Mouse (Mus musculus): ENCODE measurements at regions not wholly inside any gene's neighbourhood (a gene's known extent, or its start where the extent isn't known, plus 50 kb on each side); places are given as distances from the start of the nearest gene placed in this dataset.
"Not testable (repeated sequence)": the region's sequence is repeated elsewhere in the genome, so short reads cannot be mapped to it uniquely, and the experiment has no call there.

DNA sequence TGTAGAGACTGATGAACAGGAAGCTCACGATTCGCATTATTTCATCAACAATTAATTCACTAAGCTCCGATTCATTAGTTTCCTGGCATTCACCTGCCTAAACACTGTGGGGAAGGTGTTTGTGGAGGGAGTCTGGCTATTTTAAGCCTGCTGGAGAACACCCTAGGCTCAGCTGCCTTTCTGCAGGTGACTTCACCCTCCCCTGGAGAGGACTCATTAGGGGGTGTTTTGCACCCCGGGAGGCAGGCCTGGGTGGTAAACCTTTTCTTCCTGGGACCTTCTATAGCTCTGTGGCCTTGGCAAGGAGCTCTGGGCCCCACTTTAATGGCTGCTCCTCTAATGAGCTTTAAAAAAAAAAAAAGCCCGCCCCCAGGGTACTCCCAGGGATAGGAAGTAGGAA, 55.4 kb upstream of the Bnc1 start:
- peak; percentile 26 to 46 for DNase-seq

DNA sequence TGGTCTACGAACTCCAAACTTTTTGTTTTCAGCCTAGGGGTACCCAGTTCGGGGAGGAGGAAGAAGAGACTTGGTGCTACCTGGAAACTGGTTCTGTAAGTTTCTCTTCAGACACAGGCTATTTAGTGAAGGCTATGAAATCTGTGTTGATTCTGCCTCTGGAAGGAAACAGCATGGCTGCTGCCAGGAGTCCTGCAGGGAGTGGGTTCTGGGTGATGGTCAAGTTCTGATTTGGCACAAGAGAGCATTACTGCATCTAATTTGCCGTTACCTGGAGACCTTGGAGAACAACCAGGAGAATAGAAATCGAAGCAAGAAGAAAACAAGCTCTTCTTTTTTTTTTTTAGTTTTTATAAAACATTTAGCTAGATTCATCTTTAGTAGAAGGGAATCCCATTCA, 61.3 kb upstream of the Bnc1 start:
- DNase-seq, result no peak

- DNase-seq, result no peak
Observed at GRCm38 (mm10) chr7:82056551-82057230, 64.6 kb upstream of the Bnc1 start.

GRCm38 (mm10) chr7:82063407-82063806, 71.3 kb upstream of the Bnc1 start:
- no peak for DNase-seq

DNA sequence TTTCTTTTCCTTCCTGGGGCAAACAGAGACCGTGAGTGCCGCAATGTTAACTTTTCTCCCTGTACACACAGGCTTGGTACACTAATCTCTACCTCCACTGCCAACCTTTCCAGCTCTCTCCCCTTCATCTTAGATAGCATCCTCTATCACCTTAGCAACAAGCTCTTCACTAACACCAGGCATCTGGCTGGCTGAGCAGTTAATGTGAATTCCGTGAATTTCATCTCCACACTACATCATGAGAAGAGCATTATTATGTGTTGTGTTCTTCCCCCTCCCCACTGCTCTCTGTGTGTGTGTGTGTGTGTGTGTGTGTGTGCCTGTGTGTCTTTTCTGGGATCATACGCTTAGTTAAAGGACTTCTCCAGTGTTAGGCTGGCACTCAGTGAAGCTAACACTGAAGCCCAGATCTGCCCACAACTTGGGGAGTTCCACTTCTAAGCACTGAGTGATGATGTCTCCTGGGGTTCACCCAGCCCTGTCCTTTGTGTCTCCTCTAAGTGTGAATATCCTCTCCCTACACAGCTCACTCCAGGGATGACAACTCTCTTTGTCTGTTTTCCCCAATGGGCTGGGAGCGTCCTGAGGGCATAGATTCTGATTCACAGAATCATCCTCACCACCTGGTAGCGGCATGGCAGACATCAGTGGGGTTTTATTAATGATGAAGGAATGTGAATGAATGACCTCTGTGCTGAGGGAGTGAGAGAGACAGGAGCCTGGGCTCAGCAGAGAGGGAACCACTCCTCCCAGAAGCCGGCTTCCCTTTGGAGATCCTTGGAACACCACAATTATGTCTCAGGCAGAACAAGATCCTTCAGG, 77.7 kb upstream of the Bnc1 start:
- no peak for DNase-seq

DNA sequence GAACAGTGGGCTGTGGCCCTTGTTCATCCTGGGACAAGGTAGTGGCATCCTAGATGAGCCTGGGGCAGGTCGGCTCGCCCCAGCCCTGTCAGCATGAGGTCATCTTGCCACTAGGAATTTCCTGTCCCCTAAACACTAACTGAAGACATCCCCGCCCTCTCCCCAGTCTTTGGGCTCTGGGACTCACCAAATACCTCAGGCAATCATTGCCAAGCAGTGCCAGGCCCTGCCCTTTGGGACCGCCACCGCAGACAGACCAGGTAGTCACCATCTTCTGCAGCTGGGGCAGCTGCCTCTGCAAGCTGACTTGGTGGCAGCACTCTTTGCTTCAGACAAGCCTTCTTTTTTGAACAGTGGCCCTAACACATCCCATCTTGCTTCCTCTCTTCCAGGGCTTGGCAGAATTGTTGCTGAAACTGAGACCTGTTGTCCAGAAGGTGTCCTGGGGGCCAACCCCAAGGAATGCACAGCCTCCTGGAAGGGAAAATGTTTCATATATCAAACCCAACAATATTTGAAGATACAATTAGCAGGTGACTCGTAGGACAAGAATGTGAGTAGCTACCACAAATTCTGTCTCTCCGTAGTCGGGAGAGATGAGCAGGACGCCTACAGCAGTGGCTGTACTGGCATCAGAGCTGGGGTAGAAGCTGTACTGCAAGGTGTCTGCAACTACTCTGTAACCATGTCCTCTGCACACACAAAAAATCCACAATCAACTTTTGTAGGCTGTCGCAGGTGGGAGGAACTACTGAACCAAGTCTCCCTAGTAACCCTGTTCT, 79.0 kb upstream of the Bnc1 start:
- no peak for DNase-seq

DNA sequence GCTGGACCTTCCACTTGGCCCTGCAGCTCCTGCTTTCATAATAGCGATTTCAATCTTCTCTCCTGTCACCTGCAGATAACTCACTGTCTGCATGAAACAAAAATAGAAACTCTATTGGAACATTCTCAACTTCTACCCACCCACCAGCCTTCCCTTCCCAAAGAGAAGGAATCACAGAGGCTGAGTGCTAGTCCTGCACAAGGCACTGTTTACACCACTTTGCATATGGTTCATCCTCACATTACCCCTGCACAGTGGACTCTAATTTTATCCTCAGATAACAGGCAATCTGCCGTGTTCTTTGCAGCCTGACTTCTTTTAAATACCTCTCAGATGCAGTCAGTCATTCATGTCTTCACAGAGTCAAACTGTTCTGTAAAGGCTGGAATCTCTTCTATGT, 83.3 kb upstream of the Bnc1 start:
- DNase-seq, result no peak

DNA sequence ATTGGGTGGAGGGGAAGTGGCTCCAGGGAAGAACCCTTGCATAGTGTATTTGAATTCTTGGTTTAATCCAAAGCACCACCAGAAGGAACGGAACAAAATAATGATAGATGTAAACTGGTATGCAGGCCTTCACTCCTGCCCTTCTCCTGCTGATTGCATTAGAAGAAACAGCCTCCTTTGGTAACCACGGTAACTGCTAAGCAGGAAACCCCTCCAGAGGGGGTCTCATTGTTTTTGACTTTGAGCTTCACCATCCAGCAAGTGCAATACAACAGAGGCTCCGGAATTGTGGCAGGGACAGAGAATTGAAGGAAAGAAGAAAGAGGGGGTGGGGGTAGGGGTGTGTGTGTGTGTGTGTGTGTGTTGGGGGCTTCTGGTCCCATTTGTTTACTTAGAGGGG, 89.8 kb upstream of the Bnc1 start:
- DNase-seq, result no peak

DNA sequence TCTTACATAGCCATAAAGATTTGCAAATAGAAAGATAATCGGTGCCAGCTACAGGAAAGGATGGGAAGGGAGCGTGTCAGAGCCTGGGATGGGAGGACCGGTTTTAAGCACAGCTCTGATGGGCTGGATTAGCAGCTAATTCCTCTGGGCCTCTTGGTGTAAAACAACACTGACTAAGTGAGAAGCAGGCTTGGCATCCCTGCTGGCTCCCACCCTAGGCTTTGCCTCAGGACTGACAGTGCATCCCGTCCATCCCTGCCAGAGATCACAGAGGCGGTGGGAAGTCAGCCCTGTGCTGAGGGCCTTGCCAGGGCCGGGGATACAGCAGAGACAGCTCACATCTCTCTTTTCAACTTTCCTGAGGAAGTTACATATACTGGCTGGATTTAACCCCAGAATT, 90.8 kb upstream of the Sh3gl3 start:
- no peak for DNase-seq

DNA sequence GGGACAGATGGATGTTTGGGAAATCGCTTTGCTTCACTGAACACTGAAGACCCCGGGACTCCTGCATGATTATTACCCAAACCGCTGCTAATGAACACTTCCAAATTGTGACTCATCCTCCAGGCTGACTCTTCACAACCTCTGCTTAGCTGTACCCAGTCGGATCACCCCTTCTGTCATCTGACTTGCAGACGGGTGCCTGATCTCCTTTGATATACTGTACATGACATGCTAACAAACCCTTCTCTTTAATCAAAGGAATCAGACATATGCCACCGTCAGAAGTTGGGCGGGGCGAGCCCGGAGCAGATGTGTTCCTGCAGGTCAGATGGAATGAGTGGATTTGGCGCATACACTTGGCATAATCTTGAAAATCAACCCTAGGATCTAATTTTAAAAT, 89.2 kb upstream of the Sh3gl3 start:
- no peak for DNase-seq

GRCm38 (mm10) chr7:82085205-82085604, 88.4 kb upstream of the Sh3gl3 start:
- no peak for DNase-seq

GRCm38 (mm10) chr7:82098136-82098535, 75.5 kb upstream of the Sh3gl3 start:
- DNase-seq, result no peak

DNA sequence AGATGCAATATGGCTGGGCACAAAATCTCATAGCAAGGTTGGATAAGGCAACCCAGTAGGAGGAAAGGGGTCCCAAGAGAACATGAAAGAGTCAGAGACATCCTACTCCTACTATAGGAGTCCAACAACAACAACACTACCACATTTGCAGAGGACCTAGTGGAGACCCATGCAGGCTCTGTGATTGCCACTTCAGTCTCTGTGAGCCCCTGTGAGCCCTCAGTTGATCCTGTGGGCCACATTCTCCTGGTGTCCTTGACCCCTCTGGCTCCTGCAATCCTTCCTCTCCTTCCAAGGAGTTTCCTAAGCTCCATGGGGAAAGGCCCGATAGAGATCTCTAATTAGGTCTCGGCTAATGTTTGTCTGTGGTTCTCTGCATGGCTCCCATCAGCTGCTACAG, 72.3 kb upstream of the Sh3gl3 start:
- DNase-seq, result no peak

- no peak for DNase-seq
Observed at GRCm38 (mm10) chr7:82105631-82106030, 68.0 kb upstream of the Sh3gl3 start.

DNA sequence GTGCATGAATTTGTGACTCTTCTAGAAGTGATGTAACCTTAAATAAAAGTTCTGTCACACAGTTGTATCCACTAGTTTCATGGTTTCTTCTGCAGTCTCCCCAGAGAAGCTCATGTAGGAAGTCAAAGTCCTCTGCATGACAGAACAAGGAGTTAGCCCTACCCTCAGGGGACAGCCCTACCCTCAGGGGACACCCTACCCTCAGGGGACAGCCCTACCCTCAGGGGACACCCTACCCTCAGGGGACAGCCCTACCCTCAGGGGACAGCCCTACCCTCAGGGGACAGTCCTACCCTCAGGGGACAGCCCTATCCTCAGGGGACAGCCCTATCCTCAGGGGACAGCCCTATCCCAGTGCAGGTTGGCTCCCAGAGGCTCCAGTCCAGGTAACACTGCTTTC, 64.5 kb upstream of the Sh3gl3 start:
- not testable (repeated sequence) for DNase-seq

GRCm38 (mm10) chr7:82109550-82109949, 64.1 kb upstream of the Sh3gl3 start:
- DNase-seq, result no peak

DNA sequence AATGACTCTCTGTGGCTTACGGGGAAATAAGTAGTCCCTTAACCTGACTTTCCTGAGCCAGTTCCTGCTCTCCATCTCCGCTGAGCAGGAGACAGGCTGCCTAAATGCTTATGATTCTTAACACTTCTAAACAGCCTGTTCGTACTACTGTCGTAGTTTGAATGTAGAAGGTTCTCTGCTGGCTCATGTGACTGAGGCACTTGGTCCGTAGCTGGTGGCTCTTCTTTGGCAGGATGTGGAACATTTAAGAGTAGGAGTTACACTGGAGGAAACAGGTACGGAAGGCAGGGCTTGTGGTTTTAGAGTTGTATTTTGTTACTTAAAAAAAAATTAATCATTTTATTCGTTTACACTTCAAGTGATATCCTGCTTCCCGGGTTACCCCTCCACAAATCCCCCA, 63.7 kb upstream of the Sh3gl3 start:
- no peak for DNase-seq

DNA sequence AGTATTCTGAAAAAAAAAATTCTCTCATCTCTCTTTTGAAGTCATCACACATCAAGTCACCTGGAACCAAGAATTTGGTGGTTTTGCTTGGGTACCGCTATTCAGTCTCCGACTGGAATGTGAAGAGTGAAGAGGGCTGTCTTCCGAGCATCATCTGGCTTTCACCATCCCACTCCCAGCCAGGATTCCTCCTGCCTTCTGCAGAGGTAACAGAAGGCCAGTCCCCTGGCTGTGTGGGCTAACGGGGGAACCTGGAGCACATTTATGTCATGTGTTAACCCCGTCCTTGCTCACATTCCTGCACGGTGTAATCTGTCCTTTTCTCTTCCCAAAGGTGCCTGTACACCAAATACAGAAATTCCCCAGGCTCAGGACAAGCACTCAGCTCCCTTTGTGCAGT, 61.6 kb upstream of the Sh3gl3 start:
- no peak for DNase-seq

DNA sequence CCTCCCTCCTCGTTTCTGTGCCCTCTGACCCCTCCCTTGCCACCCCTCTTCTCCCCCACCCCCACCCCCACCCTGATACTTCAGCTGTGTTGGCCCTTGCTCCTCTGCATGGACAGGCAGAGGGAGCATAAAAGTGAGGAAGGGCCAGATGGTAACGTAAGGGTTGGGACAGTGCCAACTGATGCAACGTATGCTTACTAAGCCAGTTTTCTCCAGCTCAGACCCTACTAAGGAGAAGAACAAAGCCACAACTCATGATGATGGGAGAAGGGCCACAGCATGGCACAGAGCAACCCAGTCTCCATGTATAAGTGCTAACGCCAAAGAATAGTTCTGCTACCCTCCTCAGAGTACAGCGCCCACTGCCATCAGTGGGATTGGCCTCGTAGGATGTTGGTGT, 58.0 kb upstream of the Sh3gl3 start:
- DNase-seq, result no peak

DNA sequence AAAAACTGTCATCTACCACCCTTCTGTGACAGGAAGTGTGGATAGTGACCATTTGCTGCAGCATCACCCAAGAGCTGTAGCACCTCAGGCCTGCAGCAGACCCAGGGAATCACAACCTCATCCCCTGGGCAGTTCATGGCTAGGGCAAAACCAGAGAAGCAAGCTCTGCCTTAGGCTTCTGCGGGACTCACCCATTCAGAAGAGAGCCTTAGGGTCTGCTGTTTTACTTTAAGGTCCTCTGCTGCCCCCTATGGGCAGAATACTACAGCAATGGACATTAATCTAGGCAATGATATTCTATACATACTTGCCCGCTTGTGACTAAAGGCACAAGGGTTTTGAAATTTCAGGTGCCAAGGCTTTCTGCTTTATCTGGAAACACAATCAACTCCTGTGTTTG, 54.4 kb upstream of the Sh3gl3 start:
- peak; percentile 41 to 76 for DNase-seq

DNA sequence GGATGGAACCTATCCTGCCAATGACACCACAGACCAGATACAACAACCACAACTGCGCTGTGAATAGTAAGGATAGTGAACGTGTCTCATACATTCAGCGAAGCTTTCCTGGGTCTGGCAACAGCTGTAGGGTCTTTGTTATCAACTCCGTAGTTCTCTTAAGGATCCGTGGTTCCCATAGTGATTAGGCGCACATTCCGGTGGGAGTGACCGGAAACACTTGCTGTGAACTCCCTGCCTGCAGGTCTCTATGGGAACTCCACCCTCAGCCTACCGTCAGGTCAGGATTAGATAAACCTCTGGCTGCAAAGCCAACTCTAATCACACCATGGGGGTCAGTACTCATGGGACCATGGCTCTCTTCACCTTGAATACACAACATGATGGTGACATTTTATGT, 53.8 kb upstream of the Sh3gl3 start:
- no peak for DNase-seq

- DNase-seq, result peak; percentile 35 to 68
Observed at GRCm38 (mm10) chr7:82121746-82122145, 51.9 kb upstream of the Sh3gl3 start.
